Mouse (Mus musculus): ENCODE results near the gene Usp6nl.

DNA sequence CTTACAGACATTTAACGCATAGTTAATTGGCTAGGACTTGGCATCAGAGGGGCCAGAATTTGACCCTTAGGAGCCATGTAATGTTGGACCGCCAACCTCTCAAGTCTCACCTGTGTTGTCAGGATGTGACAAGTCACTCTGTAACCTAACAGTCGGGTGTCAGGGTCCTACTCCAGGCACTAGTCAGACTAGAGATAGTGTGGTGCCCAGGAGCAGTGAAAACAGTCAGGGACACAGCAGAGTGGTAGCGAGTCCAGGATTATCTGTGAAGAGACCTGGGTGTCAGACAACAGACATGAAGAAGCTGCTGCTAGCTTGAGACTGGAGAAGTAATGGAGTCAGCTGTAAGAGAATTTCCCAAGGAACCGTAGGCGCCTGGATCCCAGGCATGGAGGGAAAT is 45.0 kb downstream of the Usp6nl start:
- TF ChIP-seq CTCF (IDR thresholded peaks at IDR 0.05; ENCODE audit: low read depth) = no peak
- no peak for TF ChIP-seq EP300 (optimal IDR thresholded peaks at IDR 0.05)

Measured in stomach, postnatal 0 days (tissue).